Mouse (Mus musculus) adrenal gland (tissue): ENCODE results near the gene Gm11541.
"Not testable (repeated sequence)": the region's sequence is repeated elsewhere in the genome, so short reads cannot be mapped to it uniquely, and the experiment has no call there.

Source experiments
- intact Hi-C: fragments of 180-260 bp; cut with DNase I; formaldehyde crosslinking; loops from one replicate; pipeline ENCODE4 v1.15.1; 2025

The Gm11541 gene

GRCm38 (mm10) chr11:94697703-94698464 lies 6.4 kb downstream of the Gm11541 start:
- intact Hi-C loops, result no loop called here

GRCm38 (mm10) chr11:94697140-94697539 lies 7.2 kb downstream of the Gm11541 start:
- intact Hi-C loops, result no loop called here

- intact Hi-C loops, result no loop called here
These were observed 8.8 kb downstream of the Gm11541 start for GRCm38 (mm10) chr11:94695508-94695907.

- intact Hi-C loops, result not testable (repeated sequence)
These were observed 11.8 kb downstream of the Gm11541 start for GRCm38 (mm10) chr11:94692502-94692901.

GRCm38 (mm10) chr11:94687178-94687577 lies 17.1 kb downstream of the Gm11541 start:
- intact Hi-C loops, result no loop called here

- intact Hi-C loops, result no loop called here
These were observed 21.9 kb downstream of the Gm11541 start for GRCm38 (mm10) chr11:94682427-94682826.

GRCm38 (mm10) chr11:94681640-94682039 lies 22.7 kb downstream of the Gm11541 start:
- intact Hi-C loops, result no loop called here

GRCm38 (mm10) chr11:94680639-94681038 lies 23.7 kb downstream of the Gm11541 start:
- intact Hi-C loops, result no loop called here

GRCm38 (mm10) chr11:94677607-94678145 lies 26.6 kb downstream of the Gm11541 start:
- intact Hi-C loops, result no loop called here

GRCm38 (mm10) chr11:94676754-94677606 lies 27.3 kb downstream of the Gm11541 start, which contains the start of gene Xylt2:
Xylt2 (minus strand) TSS chr11:94677515.
- intact Hi-C loops, result no loop called here

GRCm38 (mm10) chr11:94676308-94676707 lies 28.0 kb downstream of the Gm11541 start:
- intact Hi-C loops, result no loop called here

- intact Hi-C loops, result no loop called here
These were observed 28.9 kb downstream of the Gm11541 start for GRCm38 (mm10) chr11:94675446-94675845.

GRCm38 (mm10) chr11:94674984-94675383 lies 29.3 kb downstream of the Gm11541 start:
- intact Hi-C loops, result no loop called here

GRCm38 (mm10) chr11:94665281-94665680 lies 39.0 kb downstream of the Gm11541 start:
- intact Hi-C loops, result no loop called here

- intact Hi-C loops, result no loop called here
These were observed 43.0 kb downstream of the Gm11541 start for GRCm38 (mm10) chr11:94661344-94661743.

- intact Hi-C loops, result no loop called here
These were observed 50.4 kb downstream of the Gm11541 start, which contains the start of the genes Mrpl27 and Eme1 for GRCm38 (mm10) chr11:94653663-94654436. Mrpl27 (plus strand) TSS chr11:94653767. Eme1 (minus strand) TSS chr11:94653964.

- intact Hi-C loops, result no loop called here
These were observed 51.3 kb downstream of the Gm11541 start for GRCm38 (mm10) chr11:94652973-94653372.

GRCm38 (mm10) chr11:94651241-94651640 lies 53.1 kb downstream of the Gm11541 start:
- intact Hi-C loops, result not testable (repeated sequence)

GRCm38 (mm10) chr11:94646457-94646856 lies 57.8 kb downstream of the Gm11541 start:
- intact Hi-C loops, result no loop called here
